Mouse (Mus musculus): ENCODE data around the gene Nfya. TPM values are rescaled to one million over a fixed set of nuclear protein-coding genes. Genes with fewer than 3 reads are reported as not detected.
A peak's percentile ranks its signal among the peaks of the same experiment; 100 is the strongest.

The Nfya gene
- 77.6 and 92.6 TPM in 2 replicates for total RNA-seq (2017)

DNA sequence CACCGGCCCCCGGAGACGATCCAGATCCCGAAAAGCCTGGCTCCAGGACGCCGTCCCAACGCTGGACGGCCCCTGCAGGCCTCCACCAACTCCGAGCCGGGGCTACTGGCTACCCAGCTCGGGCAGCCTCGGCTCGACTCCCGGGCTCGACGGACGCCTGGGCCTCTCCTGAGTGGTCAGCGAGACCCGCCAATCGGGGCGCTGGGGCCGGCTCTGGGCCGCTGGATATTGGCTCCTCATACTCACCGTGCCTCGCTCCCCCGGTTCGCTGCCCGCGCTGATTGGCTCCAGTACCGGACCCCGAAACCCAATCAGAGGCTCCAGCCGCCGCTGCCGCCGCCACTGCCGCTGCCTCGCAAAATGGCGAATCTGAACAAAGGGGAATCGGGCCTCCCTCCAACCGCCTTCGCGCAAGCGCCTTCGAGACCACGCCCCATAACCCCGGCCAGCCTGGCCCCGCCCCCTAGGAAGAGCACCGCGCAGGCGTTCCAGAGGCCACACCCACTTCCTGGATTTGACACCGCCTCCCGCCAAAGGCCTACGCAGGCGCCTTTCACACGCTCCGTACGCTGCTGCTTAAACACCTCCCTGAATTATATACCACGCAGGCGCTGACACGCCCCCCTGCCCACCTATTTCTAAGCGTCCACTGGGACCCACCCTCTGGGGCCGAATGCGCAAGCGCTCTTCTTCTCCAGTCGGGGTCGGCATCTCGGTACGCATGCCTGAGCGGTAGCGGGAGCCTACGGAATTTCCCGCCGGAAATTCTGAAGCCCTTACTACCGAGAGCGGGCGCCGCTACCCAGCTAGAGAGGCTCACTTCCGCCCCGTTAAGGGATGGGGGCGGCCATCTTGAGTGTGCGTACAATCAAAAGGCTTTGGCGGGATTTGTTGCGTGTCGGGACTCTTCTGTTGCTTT lies at the start of gene Nfya, which contains the start of gene Oard1:
Gene Nfya (minus strand): TSS at position 527 of the 919 bp plus-strand sequence.
Gene Oard1 (plus strand): TSS at position 635 of the 919 bp plus-strand sequence.
- peak; percentile 73 for ATAC-seq (replicated peaks; ENCODE audit: low read depth, poor library complexity, severe bottlenecking)

DNA sequence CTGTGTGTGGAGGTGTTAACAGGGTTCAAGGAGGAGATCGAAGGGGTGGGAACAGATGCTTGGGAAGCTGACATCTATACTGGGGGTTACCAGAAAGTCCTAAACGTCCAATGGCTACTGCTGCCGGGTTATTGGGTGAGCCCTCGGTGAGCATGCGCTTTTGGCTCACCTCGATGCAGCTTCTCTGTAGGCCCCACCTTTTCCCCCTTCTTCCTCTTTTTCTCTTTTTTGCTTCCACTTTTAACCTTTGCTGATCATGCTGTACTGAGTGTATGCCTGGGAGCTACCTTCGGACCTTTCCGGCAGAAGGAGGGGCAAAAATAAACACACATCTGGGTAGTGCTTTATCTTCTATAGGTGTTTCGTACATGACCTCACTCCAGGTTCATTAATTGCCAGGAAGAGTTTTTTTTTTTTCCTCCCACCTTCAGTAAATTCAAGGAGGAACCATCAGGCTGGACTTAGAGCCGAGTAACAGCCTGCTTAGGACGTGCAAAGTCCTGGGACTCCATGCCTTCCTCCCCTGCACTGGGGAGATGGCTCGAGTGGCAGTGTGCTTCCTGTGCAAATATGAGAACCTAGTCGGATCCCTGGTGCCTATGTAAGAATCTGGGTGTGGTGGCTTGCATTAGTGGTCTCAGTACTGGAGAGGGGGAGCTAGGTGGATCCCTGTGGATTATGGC lies 48.4 kb upstream of the Nfya start:
- ATAC-seq (replicated peaks; ENCODE audit: low read depth, poor library complexity, severe bottlenecking) = peak; percentile 62

DNA sequence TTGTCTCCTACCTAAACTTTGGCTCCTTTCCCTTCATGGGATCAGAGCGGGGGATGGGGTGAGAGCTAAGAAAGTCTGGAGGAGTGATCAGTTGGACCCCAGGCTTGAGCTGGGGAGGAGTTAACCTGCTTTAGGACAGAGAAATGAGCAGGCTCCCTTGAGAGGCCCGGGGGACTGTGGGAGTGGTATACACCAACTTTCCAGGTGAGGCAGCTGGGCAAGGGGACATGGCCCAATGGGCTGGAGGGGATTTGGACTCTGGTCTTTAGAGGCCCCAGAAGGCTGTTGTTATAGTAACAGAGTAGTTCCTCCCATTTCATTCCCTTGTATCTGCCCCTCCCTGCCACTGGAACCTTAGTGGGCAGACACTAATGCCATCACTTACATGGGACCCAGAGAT lies 46.2 kb upstream of the Nfya start:
- ATAC-seq (replicated peaks; ENCODE audit: low read depth, poor library complexity, severe bottlenecking) = no peak

DNA sequence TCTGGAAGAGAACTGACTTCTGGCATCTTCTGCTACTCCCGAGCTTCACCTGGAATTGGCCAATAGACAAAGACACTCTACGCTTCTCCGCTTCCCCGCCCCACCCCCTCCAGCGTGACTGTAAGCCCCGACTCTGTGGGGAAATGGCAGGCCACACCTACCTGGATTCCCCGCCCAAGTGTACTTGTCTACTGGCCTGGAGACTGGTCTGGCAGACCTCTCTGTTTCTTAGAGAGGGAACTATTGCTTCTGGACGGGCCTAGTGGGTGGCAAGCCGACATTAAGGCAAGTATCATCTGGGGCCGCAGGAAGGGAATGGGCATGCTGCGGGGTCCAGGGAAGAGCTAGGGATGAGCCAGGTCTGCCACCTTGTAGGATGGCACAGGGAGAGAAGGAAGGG lies 45.0 kb upstream of the Nfya start, which contains the start of gene Unc5cl:
Gene Unc5cl (plus strand): TSS at position 214 of the 400 bp plus-strand sequence.
- ATAC-seq (replicated peaks; ENCODE audit: low read depth, poor library complexity, severe bottlenecking) = no peak

DNA sequence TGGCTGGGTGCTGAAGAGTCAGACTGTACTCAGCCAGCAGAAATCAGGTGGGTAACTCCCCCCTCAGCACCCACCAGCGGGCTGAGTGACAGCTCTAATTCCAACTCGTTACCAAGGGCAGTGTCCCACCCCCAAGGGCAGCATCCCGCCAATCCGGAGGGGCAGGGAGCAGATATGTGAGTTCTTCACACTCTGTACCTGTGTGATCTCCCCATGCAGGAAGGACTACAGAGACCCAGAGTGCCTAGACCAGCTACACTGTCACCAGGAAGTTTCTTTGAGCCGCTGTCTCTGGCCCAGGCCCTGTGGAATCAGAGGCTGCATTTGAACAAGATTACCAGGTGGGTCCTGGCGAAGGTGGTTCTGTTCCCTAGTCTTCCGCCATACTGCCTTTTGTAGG lies 44.5 kb upstream of the Nfya start:
- no peak for ATAC-seq (replicated peaks; ENCODE audit: low read depth, poor library complexity, severe bottlenecking)

DNA sequence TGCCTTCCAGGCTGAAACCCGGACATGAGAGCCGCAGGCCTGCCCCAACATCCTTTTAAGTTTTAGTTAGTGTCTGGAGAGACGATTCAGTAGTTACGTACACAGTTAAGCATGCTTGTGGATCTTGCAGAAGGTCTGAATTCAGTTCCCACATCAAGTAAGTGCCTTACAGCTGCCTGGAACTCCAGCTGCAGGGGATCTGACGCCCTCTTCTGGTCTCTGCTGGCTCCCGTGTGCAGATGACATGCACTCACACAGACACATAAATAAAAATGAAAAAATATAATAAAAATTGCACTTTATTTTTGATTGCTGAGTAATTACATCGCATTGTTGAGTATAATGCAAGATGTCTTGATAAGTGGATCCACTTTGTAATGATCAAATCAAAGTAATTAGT lies 43.8 kb upstream of the Nfya start:
- no peak for ATAC-seq (replicated peaks; ENCODE audit: low read depth, poor library complexity, severe bottlenecking)

DNA sequence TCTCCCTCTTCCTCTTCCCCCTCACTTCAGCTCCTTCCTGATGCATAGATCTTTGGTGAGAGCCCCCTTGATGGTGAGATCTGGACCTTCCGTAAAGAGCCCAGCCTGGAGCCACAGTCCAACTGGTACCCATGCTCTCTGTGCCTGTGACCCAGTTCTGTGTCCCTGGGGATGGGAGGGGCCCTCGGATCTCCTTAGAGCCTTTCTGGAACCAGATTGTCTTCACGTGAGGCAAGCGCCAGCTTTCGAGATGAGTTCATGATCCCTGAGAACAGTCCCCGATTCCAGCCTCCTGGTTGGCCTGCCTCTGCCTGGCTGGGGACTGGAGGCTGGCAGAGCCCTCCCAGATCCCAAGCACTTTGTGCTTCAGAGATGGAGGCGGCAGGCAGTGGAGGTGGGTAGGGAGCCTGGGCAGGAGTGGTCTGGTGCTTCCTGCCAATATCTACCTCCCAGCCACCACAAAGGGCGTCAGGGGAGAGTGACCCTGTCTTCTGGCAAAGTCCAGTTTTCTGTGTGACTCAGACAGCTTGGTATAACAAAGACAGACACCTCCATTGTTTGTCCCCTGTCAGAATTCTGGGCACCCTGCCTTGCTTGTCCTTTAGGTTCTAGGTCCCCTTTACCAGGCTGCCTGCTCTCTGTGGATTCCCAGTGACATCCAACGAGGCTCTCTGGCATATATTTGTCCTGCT lies 42.2 kb upstream of the Nfya start:
- 0 out of 2 replicates have a peak, but pooled peaks have one; percentile 2 for ATAC-seq (replicated peaks; ENCODE audit: low read depth, poor library complexity, severe bottlenecking)

DNA sequence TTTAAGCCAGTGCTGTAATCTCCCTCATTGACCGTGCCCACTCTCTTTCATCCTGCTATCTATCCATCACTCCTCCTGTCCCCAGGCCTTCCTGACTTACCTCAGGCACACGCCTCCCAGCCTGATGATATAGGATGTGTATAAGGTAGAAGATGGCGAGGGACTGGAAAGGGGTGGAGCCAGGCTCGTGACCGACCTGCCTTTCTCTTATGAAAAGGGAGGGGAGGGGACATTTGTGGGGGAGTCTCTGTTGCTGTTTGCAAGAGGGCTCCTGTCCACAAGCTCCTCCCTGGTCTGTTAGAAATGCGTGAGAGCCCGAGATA lies 41.6 kb upstream of the Nfya start, which contains the start of gene Tspo2:
Gene Tspo2 (minus strand): TSS at position 170 of the 323 bp plus-strand sequence.
- peak; percentile 65 for ATAC-seq (replicated peaks; ENCODE audit: low read depth, poor library complexity, severe bottlenecking)

DNA sequence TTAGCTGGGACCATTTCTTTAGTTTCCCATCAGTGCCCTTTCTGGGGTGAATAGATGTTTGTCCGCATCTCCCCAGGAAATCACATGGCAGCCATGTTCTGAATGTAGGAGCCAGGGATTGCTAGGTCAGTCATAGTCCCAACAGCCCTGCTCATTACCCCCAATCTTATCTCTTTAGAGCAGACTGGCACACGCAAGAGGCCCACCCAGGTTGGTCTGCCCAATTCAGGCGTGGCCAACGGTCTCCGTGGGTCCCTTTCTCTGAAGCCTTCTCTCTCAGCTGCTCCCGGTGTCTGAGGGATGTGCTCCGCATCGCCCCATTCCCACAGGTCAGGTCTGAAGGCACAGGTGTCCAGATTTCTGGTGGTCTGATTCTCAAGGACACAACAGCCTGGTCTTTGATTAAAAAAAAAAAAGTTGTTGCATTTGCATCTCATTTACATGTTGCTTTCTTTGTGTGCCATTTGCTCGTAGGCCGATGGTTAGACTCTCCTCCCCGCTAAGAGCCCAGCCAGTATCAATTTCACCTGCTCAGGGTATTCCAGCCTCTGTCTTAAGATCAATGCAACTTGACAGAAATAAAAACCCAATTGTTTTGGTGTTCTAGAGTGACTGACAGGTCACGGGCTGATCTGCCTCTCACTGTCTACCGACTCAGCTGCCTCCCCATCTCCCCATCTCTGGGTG lies 41.1 kb upstream of the Nfya start:
- ATAC-seq (replicated peaks; ENCODE audit: low read depth, poor library complexity, severe bottlenecking) = peak; percentile 68

DNA sequence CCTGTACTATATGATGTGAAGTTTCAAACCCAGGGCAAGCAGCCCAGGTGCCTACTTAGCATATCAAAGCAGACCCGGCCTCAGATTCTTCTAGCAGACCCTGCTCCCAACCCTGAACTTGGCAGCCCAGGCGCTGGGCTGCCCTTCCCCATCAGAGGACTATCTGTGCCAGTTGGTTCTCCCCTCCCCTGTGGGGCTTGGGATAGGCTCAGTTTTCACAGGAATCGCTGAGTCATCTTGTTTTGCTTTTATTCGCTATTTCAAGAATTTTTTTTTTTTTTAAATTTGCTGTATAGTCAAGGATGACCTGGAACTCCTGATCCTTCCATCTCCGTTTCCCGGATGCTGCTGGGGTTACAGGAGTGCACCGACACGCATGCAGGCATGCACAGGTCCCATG lies 38.0 kb upstream of the Nfya start:
- ATAC-seq (replicated peaks; ENCODE audit: low read depth, poor library complexity, severe bottlenecking) = peak; percentile 23; the same call in 1 of the 2 replicates

DNA sequence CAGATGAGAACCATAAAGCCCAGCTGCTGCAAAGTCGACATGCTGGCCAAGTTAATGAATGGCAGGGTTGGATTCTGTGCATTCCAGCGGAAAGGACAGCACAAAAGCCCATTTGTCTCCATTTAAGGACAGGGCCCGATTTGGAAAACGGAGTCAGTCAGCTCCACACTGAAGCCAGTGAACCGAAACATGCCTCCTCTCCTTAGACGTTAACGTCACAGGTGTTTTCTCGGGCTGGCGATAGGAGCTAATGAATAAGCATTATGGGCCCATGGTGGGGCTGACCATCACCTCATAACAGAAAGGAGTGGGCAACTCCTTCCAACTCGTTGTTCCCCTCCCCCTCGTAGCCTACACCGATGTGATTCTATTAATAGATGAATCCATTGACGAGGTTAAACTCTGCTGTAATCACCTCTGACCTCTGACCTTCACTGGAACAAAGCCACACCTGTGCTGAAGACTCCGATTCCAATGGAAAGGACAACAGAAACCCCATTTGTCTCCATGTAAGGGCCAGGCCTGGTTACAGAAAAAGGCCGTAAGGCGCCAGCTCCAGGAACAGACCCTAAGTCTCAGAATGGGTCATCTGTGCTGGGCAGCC lies 33.9 kb upstream of the Nfya start:
- no peak for ATAC-seq (replicated peaks; ENCODE audit: low read depth, poor library complexity, severe bottlenecking)

DNA sequence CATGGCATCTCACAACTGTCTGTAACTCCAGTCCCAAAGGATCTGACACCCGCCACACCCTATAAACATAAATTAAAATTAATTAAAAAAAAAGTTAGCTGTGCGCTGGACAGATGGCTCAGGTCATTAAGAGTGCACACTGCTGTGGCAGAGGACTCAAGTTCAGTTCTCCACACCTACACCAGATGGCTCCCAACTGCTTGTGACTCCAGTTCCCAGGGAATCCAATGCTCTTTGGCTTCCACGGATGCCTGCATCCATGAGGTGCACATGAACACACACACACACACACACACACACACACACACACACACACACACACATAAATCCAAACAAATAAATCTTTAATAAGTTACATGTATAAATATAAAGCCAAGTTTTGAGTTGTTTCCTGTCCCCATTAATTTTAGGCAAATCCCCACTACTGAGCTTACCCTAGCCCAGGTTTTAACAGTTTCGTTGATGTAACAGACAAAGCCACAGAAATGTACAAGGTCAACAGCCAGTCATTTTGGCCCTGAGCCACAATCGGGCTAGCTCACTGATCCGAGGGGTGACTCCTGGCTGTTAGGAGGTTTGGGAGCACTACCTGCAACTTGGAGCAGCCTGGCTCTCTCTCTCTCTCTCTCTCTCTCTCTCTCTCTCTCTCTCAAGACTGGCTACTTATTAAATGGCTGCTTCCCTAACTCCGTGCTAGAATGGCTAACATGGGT lies 33.2 kb upstream of the Nfya start:
- ATAC-seq (replicated peaks; ENCODE audit: low read depth, poor library complexity, severe bottlenecking) = no peak

DNA sequence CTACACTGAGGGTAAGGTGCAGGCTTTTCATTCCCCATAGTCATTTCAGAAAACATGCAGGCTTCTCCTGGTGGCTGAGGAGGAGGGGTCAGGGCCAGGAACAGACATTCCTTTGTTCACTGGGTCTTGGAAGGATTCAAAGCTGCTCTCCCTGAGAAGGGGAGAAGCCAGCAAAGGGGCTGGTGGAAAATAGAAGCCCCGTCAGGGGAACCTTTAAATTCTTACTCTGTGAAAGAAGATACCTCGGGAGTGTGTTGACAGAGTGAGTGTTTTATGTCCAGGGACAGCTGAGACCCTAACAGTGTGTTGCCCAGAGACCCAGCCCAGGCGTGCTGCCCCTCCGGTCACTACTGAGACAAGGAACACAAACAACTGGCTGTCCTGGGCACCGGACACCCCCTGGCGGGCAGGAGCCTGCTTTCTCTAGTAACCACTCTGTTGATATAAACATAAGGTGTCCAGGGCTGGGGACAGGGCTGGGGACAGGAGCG lies 27.8 kb upstream of the Nfya start:
- no peak for ATAC-seq (replicated peaks; ENCODE audit: low read depth, poor library complexity, severe bottlenecking)

DNA sequence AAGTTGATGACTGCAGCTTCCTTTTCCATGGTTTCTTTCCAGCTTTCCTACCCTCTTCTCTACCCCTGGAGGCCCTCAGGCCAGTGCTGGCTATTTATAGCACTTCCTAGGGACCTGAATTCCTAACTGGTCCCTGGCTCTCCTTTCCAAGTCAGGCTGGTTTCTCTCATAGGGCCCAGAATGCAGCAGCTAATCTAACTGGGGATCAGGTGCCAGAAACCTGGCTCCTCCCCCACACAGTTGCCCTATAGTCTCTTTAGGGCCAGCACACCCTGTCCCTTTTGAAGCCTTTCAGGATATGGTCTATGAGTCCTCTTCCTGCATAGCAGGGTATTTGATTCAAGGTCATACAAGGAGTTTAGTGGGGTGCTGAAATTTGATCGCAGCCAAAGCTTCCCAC lies 26.8 kb upstream of the Nfya start:
- no peak for ATAC-seq (replicated peaks; ENCODE audit: low read depth, poor library complexity, severe bottlenecking)

DNA sequence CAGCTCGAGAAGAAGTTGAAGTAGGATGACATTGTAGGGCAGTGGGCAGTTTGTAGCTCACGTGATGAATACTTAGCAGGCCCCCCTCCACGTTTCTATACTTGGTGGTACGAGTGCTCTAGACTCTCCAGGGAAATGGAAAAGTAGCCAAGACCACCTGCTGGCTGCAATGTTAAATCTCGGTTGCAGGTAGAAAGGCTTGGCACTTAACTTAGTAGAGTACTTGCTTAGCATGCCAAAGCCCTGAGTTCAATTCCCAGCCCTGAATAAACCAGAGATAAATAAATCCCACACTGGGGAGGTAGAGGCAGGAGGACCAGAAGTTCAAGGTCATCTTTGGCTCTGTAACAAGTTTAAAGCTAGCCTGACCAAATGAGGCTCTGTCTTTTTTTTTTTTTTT lies 24.8 kb upstream of the Nfya start:
- ATAC-seq (replicated peaks; ENCODE audit: low read depth, poor library complexity, severe bottlenecking) = no peak

DNA sequence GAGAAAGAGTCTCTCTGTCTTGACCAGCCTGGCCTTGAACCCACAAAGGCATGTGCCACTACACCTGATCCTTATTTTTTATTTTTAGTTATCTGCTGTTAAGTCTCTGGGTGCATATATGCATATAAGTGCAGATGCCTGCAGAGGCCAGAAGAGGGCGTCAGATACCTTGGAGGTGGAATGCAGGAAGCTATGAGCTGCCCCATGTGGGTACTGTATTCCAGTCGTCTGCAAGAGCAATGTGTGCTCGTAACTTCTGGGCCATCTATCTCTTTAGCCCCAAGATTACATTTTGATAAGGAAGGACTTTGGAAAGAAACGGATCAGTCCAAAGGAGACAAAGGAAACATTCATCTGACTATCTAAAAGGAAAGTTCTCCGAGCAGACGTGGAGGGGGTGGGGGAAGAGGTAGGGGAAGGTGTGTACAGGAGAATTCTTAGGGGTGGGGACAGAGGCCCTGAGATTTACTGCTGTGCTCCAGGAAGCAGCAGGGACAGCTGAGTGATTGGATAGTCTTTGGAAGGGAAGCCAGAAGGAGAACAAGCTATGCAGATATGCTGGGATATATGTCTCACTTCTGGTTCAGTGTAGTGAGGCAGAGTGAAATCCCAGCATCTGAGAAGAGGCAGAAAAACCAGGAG lies 24.1 kb upstream of the Nfya start:
- no peak for ATAC-seq (replicated peaks; ENCODE audit: low read depth, poor library complexity, severe bottlenecking)

DNA sequence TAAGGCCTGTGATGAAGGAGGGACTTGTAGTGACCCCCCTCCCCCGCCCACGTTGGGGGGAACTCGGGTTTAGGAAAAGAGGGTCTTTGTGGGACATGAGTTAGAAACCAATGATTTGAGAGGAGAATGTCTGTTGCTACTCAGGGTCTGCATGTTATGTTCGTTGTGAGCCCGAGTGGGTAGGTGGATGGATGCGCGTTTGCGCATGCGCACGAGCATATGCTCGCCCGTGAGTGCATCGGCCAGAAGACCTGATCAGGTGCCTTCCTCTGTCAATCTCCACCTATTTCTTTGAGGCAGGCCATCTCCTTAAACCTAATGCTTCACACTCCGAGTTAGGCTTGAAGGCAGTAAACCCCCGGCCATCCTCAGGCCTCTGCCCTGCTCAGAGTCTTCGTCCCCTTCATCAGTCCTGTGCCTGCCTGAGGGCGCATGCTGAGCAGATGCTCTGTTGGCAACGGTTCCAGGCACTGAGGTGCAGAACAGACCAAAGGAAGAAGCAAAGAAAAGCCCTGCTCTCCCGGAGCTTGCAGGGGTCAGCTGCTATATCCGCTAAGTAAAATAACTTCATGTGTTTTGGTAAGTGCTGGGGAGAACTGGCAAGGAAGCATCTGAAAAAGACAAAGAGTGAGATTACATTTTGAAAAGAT lies 23.4 kb upstream of the Nfya start:
- no peak for ATAC-seq (replicated peaks; ENCODE audit: low read depth, poor library complexity, severe bottlenecking)

Measured in common myeloid progenitor, adult 5-6 weeks (primary cell).